Mouse (Mus musculus): ENCODE results near the gene Cdh6.

GRCm38 (mm10) chr15:13068213-13068516 is 105.3 kb downstream of the Cdh6 start:
- TF ChIP-seq CTCF (IDR thresholded peaks at IDR 0.05; ENCODE audit: low read depth, low read length) (no peak), POLR2A (IDR thresholded peaks at IDR 0.05; ENCODE audit: extremely low read depth, insufficient read depth, low read length) (no peak)

Measured in liver, adult 2 months (tissue).